Mouse (Mus musculus): Measurements from ENCODE around the gene Ppp1r36. TPM values are rescaled to one million over a fixed set of nuclear protein-coding genes. Genes with fewer than 3 reads are reported as not detected.
A peak's percentile ranks its signal among the peaks of the same experiment; 100 is the strongest.

Gene Ppp1r36
- 1.1 and 1.8 TPM in 2 replicates for polyA plus RNA-seq (2012; rRNA removed)

DNA sequence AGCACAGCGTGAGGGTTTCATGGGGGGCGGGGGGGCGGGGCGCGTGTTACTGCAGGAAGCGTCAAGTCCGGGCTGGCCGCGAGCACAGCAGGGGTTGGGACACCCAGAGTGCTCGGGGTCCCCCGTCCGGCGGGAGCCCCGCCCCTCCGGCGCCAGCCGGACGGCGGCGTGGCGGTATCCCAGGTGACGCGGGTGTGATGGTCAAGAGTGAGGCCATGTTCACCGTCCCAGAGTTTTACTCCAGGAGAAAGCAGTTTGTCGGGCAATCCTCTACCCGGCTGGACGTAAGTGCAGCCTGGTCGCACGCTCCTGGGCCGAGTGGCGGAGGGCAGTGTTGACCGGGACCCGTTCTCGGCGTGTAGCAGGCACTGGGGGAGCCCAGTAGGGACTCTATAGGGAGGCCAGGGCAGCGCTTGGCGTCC lies at the start of gene Ppp1r36:
Ppp1r36 (plus strand) TSS at position 106 of the 422 bp plus-strand sequence.
- WGBS = 4% methylated on average over 37 of the region's 37 CpGs
- peak; percentile 32 for DNase-seq
- no peaks in the 10 kb centered on the region for H3K4me1 ChIP-seq (ENCODE audit: control insufficient read depth, insufficient read depth, low read length)
- TF ChIP-seq CTCF (IDR thresholded peaks at IDR 0.05; ENCODE audit: insufficient read depth, low read length) = no peak
- TF ChIP-seq POLR2A (IDR thresholded peaks at IDR 0.05; ENCODE audit: borderline replicate concordance, extremely low read depth, low read depth, low read length) = no peak
- peak within 1 kb of the TSS; percentile 41 for H3K4me3 ChIP-seq (replicated peaks; ENCODE audit: extremely low read depth, low read depth, low read length)

DNA sequence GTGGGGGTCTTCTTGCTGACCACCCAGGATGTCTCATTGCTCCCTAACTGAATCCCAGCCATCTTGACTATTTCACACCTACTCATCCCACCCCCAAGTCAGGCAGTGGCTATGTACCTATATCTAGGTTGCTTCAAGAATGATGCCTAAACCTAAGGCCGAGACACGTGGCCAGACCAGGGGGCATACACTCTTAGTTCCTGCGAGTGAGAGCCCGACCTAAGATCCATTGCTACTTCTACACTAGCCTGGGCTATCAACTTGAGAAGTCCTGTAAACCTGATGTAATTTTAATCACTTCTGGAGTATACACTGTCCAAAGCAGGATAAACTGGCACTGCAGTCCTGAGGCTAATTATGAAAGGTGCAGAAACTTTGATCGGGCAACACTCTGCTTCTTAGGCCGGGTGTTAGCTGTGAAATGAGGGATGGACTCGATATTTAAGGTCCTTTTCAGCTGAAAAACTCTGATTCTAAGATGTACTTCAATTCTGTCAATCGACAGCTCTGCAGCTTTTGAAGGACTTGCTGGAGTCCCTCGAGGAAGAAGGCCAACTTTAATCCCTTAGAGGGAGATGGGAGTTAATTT lies 49.0 kb upstream of the Ppp1r36 start:
- TF ChIP-seq CTCF (IDR thresholded peaks at IDR 0.05; ENCODE audit: insufficient read depth, low read length) (no peak), POLR2A (IDR thresholded peaks at IDR 0.05; ENCODE audit: borderline replicate concordance, extremely low read depth, low read depth, low read length) (no peak)
- WGBS = 23% methylated on average over 9 of the region's 9 CpGs
- Histone ChIP-seq H3K4me1 (ENCODE audit: control insufficient read depth, insufficient read depth, low read length) (peaks cover 13% of the 10 kb centered on the region; the same call in 1 of the 2 replicates), H3K4me3 (replicated peaks; ENCODE audit: extremely low read depth, low read depth, low read length) (peak overlapping the region; percentile 89)
- DNase-seq = no peak

DNA sequence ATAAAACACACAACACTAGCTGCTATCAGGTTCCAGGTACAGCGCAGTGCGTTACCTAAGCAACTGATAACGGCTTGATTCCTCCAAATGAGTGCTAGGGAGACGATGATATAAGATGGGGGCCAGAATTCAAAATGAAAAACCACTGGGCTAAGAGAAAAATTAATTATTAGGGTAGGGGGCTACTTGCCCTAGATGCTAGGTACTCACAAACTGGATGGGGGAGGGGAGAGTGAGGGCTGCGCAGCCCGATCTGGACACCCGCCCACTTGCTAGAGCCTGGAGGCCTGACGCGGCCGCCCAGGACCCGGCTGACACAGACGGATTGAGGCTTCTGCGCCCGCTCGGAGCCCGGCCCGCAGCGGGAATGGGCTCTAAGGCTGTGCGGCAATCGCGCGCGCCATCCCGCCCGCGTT lies 48.5 kb upstream of the Ppp1r36 start:
- H3K4me1 ChIP-seq (ENCODE audit: control insufficient read depth, insufficient read depth, low read length) = peaks cover 13% of the 10 kb centered on the region; the same call in 1 of the 2 replicates
- TF ChIP-seq POLR2A (IDR thresholded peaks at IDR 0.05; ENCODE audit: borderline replicate concordance, extremely low read depth, low read depth, low read length) = no peak
- no peak for TF ChIP-seq CTCF (IDR thresholded peaks at IDR 0.05; ENCODE audit: insufficient read depth, low read length)

DNA sequence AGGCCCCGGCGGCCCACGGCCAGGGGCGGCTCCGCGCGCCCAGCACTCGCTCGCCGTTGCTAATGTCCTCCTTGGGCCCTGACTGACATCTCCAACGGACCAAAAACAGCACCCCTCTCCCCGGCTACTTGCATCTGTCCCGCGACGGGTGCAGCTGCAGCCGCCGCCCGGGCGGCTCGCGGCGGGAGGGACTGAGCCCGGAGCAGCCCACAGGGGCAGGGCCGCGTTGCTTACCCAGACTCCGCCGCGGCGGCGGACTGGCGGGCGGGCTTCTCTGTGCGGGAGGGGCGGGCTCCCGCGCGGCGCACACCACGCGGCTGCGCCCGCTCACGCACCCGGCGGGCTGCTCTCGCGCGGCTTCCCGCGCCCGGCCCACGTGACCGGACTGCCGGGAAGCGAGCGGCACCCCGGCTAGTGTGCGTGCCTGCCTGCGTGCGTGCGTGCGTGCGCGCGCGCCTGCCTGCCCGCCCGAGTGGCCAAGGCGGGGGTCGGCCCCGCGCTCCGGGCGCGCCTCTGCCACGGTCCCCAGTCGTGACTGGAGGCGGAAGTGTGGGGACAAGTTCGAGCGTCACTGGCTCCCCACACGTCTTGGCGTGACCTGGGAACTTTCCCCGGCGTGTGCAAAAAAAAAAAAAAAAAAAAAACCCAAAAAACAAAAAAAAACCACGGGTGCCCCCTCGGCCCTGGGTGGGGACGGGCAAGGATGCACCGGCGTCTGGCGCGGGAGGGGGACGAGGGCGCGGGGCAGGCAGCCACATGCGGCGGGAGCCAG lies 47.9 kb upstream of the Ppp1r36 start, which contains the start of gene Zbtb25:
Zbtb25 (minus strand) TSS at position 397 of the 772 bp plus-strand sequence.
- Histone ChIP-seq H3K4me1 (ENCODE audit: control insufficient read depth, insufficient read depth, low read length) (peaks cover 13% of the 10 kb centered on the region; the same call in 1 of the 2 replicates), H3K4me3 (replicated peaks; ENCODE audit: extremely low read depth, low read depth, low read length) (peak within 1 kb of the TSS; percentile 89)
- peak; percentile 73 for DNase-seq
- under 1% methylated on average over 94 of the region's 96 CpGs for WGBS
- TF ChIP-seq POLR2A (IDR thresholded peaks at IDR 0.05; ENCODE audit: borderline replicate concordance, extremely low read depth, low read depth, low read length) (peak; percentile 46; the same call in 1 of the 2 replicates), CTCF (IDR thresholded peaks at IDR 0.05; ENCODE audit: insufficient read depth, low read length) (no peak)

More for the DNA sequence above, 48.5 kb upstream of the Ppp1r36 start:
- H3K4me3 ChIP-seq (replicated peaks; ENCODE audit: extremely low read depth, low read depth, low read length) = peak overlapping the region; percentile 89
- WGBS = 4% methylated on average over 26 of the region's 26 CpGs
- no peak for DNase-seq

DNA sequence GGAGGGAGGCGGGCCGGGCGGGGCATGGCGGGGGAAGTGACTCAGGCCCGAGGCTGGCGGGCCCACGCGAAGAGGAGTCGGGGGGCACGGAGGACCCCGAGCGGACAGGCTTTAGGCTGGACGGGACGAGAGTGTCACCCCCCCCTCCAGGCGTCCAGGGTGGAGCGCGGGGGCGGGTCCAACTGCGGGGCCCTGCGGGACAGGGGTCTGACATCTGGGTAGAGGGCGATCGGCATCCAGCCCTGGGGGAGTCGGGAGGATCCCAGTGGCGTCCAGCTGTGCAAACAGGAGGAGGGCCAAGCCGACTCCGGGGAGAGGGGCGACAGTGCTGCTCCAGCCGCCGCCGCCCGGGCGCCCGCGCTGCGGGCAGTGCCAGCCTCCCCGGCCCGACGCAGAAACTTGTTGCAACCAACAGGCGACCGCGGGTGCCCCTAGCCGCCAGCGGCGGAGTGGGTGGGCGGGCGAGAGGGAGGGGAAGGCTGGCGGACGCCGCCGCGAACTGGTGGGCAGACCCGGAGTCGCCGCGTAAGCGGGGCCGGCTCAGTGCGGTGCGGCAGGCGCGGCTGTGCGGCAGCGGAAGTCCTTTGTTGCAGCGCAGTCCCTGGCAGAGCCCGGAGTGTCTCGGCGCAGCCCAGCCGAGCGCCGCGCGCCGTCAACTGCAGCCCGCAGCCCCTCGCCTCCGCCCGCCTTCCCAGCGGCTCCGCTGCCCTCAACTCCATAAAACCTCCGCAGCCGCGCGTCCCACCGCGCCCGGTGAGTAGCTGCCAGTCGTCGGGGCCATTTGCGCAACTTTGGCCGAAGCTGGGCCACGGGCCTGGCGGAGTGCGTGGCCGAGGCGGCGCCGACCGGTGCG lies 47.1 kb upstream of the Ppp1r36 start, which contains the start of gene Zbtb1:
Zbtb1 (plus strand) TSS at position 289 of the 853 bp plus-strand sequence.
- Histone ChIP-seq H3K4me1 (ENCODE audit: control insufficient read depth, insufficient read depth, low read length) (peaks cover 13% of the 10 kb centered on the region; the same call in 1 of the 2 replicates), H3K4me3 (replicated peaks; ENCODE audit: extremely low read depth, low read depth, low read length) (peak within 1 kb of the TSS; percentile 89)
- under 1% methylated on average over 99 of the region's 99 CpGs for WGBS
- DNase-seq = peak; percentile 82
- TF ChIP-seq CTCF (IDR thresholded peaks at IDR 0.05; ENCODE audit: insufficient read depth, low read length) = no peak
- TF ChIP-seq POLR2A (IDR thresholded peaks at IDR 0.05; ENCODE audit: borderline replicate concordance, extremely low read depth, low read depth, low read length) = peak; percentile 66; the same call in 1 of the 2 replicates

DNA sequence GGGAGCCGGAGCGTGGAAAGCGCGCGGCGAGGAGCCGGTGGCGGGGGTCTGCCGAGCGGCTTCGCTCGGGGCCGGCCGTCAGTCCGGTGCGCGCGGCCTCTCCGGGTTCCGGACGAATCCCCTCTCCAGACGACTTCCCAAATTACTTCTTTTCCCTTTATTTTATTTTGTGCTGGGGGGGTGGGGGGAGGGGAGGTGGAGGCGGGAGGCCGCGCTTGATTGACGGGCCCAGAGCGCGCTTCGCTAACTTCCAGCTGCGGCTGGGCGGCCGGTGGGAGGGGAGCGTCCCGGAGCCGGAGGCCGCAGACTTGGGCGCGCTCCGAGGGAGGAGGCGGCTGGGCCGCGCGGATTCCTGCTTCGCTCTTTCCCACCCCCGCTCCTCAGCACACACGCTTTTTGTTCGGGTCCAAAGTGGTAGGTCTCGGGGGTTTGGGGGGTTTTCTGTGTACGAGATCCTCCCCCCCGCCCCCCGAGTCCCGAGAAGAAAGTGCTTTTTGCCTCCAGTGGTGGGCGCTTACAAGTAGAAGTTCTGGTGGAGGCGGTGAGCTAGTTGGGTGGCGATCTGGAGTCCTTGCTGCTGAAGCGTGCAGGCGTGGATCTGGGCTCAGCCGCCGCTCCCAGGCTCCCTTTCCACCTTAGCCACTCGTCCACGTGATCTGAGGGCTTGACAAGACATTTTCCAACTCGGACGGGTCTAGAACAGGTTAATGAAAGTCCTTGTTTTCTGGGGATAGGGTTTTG lies 46.3 kb upstream of the Ppp1r36 start:
- H3K4me1 ChIP-seq (ENCODE audit: control insufficient read depth, insufficient read depth, low read length) = peaks cover 13% of the 10 kb centered on the region; the same call in 1 of the 2 replicates
- peak; percentile 77 for DNase-seq
- under 1% methylated on average over 63 of the region's 63 CpGs for WGBS
- H3K4me3 ChIP-seq (replicated peaks; ENCODE audit: extremely low read depth, low read depth, low read length) = peak overlapping the region; percentile 89
- no peak for TF ChIP-seq CTCF (IDR thresholded peaks at IDR 0.05; ENCODE audit: insufficient read depth, low read length)
- TF ChIP-seq POLR2A (IDR thresholded peaks at IDR 0.05; ENCODE audit: borderline replicate concordance, extremely low read depth, low read depth, low read length) = 0 out of 2 replicates have a peak, but pooled peaks have one; percentile 1

DNA sequence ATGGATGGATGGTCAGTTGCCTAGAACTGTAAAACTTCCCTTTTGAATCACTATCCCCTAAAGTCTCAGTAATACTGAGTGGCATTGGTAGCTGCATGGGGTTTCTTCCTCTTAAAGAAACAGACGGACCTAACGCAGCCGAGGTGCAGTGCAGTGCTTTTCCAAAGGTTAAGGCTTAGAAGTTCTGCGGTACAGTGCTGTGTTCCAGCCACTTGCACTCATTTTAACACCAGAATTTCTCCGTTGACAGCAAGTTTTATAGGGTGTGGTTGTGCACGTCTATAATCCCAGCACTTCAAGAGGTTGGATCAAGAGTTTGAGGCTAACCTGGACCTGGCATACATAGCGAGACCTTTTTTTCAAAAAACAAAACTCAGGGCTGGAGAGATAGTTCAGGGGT lies 45.3 kb upstream of the Ppp1r36 start:
- no peak for DNase-seq
- H3K4me1 ChIP-seq (ENCODE audit: control insufficient read depth, insufficient read depth, low read length) = peaks cover 19% of the 10 kb centered on the region; the same call in 1 of the 2 replicates
- WGBS = 39% methylated on average over 7 of the region's 7 CpGs
- TF ChIP-seq POLR2A (IDR thresholded peaks at IDR 0.05; ENCODE audit: borderline replicate concordance, extremely low read depth, low read depth, low read length) (no peak), CTCF (IDR thresholded peaks at IDR 0.05; ENCODE audit: insufficient read depth, low read length) (no peak)
- no peak overlapping the region for H3K4me3 ChIP-seq (replicated peaks; ENCODE audit: extremely low read depth, low read depth, low read length)

Measured in lung, adult 2 months (tissue).